Mouse (Mus musculus) ES-E14 (cell line): Measurements from ENCODE around the gene Psmd12.

ENCODE experiments used
- CHD2 ChIP-seq: IDR thresholded peaks from 2 replicates; pipeline ENCODE4 v1.6.1; 2014; ENCODE audit warnings: mild to moderate bottlenecking, low read depth, low read length, inconsistent platforms
- HCFC1 ChIP-seq: IDR thresholded peaks from 2 replicates; pipeline ENCODE4 v1.6.1; 2012; ENCODE audit warnings: low read length, inconsistent platforms, borderline replicate concordance; ENCODE audit not compliant: insufficient read depth
- MAFK ChIP-seq: IDR thresholded peaks from 2 replicates; pipeline ENCODE4 v1.6.1; 2014; ENCODE audit warnings: mild to moderate bottlenecking, low read depth, low read length, inconsistent platforms; ENCODE audit not compliant: insufficient read depth

DNA sequence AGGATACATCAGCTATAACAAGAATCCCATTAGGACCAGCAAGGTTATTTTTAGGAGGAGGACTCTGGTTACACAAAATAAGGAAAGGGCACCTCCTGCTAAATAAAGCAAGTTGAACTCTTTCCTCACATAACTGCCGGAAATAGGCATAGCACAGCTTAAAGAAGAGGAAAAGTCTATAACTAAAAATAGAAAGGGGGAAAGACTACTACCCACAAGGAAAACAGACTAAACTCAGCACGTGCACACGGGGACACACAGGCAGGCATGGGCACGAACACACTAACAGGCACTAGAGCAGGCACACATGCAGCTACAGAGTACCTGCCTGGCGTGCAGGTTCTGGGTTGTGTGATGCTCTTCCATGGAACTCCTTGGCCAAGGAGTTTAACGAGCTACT, 32.6 kb upstream of the Psmd12 start:
- TF ChIP-seq HCFC1 (no peak), CHD2 (no peak), MAFK (no peak)
